Mouse (Mus musculus) ZHBTc4 (cell line): ENCODE measurements at regions not wholly inside any gene's neighbourhood (a gene's known extent, or its start where the extent isn't known, plus 50 kb on each side); places are given as distances from the start of the nearest gene placed in this dataset.
"Not testable (repeated sequence)": the region's sequence is repeated elsewhere in the genome, so short reads cannot be mapped to it uniquely, and the experiment has no call there.

Source experiments
- DNase-seq: peaks from one replicate; pipeline ENCODE4 v3.0.0-alpha.2; 2011; ENCODE audit warnings: low read depth, low spot score

DNA sequence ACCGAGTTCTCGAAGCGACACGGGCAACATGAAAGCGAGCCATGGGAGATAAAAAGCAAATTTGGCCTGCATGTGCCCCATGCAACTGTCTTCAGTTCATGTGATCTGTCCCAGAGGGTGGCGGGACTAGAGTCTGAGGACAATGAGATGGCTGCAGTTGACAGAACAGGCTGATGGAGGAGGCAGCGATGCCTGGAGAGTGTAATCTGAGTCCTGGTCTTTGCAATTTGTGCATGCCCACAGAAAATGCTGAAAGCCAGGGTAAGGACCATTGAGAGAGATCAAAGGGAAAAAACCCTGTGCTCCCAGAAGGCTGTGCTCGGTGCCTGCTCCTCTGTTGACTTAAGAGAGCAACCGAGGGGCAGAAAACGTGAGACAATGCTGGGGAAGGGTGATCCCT lies 624.8 kb upstream of the BB014433 start:
- no peak for DNase-seq

DNA sequence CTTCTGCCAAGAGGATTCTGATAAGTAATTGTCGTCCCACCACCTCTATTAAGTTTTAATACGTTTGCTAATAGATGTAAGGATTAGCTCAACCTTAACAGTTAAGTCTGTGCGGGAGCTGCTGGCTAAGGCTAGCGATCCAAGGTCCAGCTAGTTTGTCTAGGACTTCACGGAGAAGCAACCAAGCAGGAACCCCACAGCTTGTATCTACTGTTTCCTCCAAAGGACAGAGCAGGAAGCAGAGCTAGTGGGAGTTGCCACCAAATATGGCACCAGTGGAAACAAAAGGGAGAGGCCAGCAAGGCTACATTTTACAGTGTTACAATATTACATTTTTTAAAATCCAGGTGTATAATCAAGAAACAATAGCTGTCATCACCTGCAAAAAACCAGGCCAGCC lies 624.4 kb upstream of the BB014433 start:
- no peak for DNase-seq

DNA sequence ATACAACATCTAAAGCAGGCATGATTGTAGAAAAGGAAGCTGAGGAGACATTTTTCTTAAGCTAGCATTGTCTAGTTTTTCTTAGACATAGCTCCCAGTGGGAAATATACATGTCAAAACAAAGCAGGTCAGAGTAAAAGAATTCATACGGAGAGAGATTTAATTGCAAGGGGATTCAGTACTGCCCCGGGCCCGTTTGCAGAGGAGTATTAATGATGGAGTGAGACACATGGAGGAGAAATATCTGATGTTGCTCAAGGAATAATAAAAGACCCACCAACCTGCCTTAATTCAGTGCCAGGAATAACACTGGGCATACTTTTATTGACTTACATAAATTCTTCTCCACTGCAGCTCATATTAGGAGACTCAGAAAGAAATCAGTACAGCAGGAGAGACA lies 623.6 kb upstream of the BB014433 start:
- no peak for DNase-seq

DNA sequence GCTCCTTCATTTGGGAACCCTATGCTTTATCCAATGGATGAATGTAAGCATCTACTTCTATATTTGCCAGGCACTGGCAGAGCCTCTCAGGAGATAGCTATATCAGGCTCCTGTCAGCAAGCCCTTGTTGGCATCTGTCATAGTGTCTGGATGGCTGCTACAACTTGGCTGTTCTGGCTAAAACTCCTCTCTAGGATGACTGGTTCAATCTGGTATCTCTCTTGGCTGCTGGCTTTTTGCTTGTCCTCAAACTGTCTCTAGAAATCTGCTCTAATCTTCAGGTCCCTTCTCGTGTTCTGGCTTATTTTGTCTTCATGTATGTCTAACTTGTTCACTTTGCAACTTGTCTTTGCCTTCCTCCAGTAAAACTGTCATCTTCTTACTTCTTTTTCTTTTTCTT lies 614.7 kb upstream of the BB014433 start:
- DNase-seq, result no peak

DNA sequence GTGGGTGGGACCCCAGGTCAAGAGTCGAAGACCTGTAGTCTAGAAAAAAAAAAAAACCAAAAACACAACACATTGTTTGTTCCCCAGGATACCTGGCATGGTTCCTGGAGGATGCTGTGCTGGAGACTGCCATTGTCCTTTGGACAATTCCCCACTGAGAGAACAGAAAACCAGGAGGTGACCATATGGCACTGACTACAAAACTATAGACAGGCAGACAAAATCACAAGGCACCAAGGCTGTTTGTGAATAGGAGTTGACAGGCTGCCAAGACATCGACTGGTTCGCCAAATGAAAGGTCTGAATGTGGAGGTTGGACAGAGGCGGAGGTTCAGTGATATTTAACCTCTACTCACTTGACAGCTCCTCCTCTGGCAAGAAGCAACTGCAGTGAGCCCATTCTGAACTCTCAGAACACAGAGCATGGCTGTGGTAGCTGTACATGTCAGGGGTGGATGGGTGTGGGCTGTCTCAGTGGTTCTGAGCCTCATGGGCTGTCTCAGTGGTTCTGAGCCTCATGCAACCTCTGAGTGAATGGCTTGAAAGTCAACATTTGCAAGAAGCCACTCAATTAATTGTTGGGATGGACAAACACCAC lies 589.0 kb upstream of the BB014433 start:
- DNase-seq, result no peak

DNA sequence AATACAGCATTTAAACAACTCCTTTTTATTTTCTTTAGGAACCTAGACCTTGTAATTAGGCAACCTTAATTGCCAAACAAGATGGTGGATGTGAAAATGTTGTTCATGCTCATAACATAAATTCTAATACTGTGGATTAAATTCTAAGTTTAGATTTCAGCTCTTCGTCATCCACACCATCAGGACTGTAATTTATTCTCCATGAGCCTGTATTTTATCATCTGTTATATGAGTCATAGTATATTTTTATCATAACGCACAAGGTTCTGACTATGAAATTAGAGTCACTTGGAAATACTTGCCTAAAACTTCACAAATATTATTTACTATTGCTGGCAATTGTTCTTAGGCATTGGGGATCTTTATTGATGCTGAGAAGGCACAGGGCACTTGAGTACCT lies 582.7 kb upstream of the BB014433 start:
- DNase-seq, result no peak

DNA sequence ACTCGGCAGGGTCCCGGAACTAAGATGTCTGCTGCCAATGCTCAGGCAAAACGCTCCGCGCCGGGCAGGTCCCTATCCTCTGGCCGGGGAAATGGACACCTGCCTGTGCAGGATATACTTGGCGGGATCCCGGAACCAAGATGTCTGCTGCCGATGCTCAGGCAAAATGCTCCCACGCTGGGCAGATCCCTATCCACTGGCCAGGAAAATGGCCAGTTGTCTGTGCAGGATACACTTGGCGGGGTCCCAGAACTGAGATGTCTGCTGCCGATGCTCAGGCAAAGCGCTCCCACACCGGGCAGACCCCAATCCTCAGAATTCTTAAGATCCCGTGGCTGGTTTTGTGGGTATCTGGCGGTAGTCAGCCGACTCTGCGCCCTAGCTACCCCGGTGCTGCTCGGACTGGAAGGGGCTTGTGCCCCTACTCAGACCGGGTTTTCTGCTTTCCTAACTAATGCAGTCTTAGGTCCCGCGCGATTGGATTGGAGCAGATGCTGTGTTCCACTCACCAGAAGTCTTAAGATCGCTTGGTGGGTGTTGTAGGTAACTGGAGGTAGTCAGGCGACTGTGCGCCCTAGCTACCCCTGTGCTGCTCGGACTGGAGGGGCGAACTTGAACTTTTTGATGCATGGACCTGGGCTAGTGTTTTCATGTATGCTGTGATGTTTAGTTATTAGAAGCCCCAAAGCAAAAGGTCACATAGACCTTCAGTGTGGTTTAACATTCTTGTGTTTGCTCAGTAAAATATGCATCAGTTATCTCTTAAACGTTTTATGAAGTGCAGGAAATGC lies 577.9 kb upstream of the BB014433 start:
- DNase-seq, result peak; percentile 61

DNA sequence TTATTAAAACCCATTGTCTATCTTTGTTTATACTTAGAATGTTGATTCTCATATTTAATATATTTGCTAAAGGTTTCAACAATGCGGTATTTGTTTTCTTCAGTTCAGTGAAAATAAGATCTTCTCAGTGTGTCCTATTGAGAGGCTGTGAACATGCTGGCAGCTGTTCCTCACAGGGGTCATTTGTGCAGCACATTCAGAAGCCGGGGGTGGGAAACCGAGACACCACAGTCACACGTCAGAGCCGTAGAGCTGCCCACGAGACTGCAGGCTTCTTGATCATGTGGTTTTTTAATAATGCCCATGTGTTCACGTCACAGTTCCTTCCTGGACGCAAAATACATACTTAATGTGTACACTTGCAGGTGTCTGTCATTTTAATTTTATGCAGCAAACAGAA lies 564.3 kb upstream of the BB014433 start:
- DNase-seq, result no peak

DNA sequence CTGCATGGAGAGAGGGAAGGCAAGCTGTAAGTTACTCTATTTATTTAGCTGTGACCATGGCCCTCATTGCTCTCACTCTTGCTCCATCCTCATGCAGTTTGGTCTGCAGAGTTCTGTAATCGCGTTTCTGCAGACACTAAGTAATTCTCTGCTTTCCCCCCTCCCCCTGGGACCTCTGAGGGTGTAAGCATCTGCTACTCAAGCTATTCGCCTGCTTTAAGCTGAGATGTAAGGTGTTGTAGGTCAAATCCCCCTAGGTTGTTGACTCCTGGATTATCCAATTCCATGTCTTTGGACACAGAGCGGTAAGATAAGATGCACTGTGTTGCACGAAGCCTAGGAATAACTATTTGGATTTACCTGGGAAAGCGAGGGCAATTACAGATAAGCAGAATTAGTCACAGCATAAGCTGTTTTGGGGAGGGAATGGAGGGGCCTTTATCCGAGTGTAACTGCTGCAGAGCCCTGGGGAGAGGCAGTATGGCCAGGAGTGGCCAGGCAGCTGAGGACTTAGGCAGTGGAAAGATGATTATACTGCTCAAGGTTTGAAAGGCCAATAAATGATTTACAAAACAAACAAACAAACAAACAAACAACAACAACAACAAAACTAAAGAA lies 561.8 kb upstream of the BB014433 start:
- no peak for DNase-seq

DNA sequence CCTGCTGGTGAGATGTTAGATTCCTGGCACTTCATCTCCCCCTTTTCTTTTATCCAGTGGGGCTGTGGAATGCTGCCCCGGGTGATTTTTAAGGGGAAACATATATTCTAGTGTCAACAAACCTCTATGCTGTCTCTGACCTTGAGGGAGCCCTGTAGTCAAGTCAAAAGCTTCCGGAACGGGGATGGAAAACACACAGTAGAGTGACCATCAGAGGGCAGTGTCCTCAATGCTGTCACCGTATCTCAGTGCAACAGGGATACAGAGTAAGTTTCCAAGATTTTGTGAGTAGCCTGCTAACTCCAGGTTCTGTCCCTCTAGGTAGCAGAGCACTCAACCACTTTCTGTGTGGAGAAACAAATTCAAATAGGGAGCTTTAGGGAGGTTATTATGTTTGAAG lies 555.7 kb upstream of the BB014433 start:
- peak; percentile 76 for DNase-seq

DNA sequence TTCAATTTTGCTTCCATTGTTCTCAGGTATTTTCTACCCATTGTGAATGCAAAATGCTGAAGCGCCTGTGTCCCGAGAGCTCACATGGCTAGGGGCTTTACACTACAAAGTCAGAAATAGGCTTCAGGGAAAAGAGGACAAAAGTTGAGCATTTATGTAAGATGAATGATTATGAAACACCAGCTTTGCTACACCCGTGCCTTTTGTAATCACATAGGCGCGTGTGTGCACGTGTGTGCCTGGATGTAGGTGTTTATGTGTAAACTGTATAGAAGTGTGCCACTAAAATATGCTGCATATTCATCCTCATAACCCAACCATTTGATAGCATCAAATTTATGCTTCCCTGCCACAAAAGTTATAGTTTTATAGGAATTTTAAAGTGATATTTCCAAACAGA lies 547.2 kb upstream of the BB014433 start:
- DNase-seq, result no peak

DNA sequence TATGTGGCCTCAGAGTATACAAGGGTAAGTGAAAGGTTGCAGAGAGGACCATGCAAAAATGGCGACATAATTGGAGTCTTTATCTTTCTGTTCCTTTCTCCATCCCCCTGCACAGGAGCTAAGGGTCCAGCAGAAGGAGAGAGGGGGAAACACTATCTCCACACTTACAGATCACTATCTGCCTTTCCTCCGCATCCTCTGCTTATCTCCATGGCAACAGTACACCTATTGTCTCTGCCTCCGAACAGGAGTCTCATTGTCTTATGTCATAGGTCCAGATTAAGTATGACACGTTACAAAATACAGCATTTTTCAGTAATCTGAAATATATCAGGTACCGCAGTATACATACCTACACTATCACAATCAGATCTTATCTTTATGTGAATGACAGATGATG lies 537.9 kb upstream of the BB014433 start:
- no peak for DNase-seq

DNA sequence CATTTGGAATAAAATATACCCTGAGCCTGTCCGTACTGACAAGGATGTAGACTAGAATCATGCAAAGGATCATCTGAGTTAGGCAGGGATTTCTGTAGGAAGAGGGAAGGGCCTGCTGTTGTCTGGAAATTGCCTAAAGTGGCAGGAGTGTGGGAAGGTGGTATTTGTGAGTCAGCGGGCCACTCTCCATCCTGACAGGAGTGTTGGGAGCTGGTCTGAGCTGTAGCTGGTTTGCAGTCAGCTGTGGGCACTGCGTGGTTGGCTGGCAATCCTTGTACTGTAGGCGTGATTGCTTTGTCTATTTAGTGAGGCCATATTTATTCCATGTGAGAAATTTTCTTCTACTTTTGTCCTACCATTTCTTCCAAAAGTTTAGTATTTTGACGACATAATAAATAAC lies 524.2 kb upstream of the BB014433 start:
- no peak for DNase-seq

DNA sequence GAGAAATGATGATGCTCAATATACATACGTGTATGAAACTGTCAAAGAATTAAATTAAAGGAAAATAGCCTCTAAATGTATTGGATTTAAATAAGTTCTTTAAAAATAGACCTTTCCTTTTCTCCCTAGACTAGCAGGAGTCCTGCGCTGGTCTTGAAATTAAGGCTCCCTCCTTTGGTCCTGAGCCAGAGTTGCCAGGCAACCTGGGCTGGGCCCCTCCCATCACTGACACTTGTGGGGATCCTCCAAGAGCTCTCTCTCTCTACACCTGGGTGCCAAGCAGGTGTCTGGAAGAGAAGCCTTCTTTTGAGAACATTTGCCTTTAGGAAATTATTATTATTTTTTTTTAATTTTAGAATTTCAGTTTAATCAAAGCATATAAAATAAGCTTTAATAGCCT lies 521.9 kb upstream of the BB014433 start:
- DNase-seq, result no peak

DNA sequence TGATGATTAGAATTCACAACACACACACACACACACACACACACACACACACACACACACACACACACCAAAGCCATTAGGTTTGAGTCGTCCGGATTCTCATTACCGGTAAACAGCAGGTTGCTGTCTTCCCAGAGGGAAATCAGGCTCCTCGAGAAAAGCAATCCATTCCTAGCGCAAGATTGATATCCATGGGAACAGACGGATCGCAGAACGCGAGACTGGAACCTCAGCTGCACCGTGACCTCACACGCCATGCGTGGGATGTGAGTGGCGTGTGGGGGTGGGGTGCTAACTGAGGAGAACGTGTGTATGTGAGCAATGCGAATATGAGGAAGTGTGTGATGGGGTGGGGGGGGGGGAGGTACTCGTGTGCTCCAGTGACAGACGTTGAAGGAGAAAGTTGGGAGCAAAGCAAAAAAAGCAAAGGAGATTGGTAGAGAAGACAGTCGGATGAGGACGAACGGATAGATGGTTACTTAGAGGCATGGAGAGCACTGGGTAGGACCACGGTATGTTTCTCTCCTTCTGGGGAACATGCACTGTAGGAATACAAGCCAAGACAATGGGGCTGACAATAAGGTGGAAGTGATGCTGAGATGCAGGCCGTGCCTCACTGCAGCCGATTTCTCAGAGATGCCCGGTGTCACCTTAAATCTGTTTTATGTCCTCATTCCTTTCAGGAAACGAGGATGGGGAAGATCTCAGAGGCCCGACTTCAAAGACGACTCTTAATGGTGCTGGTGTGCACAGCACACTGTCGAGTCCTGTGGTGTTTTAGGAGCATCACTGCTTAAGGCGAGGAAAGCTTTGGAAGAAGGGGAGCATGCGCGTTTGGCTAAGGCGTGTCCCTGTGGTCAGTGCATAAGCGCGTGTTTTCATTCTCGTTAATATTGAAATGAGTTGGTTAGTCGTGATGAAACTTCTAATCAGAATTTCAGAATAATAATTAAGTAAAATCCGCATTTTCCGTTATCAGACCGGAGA lies 516.7 kb upstream of the BB014433 start:
- no peak for DNase-seq

DNA sequence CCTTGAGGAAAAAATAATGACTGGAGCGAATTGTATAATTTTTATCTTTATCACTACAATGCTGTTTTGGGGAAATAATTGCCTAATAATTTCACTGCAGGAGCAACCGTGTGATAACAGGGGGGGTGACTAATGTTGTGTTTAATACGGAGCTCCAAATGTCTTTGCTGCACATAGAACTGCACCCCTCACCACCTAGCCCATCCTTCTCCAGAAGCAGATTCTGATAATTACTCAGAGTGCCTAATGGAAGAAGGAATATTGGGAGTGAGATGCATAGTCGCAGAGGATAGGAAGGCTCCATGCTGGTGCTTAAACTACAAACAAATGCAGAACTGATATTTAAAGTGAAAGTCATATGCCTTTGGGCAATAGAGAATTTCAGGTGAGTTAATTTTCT lies 486.1 kb upstream of the BB014433 start:
- DNase-seq, result no peak

DNA sequence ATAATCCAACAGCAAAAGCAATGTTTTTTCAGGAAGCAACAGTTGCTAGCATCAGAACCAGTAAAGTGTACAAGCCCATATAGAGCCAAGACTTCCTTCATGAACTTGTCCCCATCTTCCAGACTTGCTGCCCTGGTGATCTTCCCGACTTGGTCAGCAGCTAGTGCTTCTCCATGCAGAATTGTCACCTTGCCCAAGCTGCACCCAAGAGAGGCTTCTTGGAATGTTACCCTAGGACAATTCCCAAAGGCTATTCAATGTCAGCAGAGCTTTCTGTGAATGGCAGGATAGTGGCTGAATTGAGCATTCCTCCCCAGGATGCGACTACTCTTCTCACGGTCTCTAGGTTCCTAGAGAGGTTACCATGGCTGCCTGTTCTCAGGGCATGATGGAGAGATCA lies 479.6 kb upstream of the BB014433 start:
- no peak for DNase-seq

DNA sequence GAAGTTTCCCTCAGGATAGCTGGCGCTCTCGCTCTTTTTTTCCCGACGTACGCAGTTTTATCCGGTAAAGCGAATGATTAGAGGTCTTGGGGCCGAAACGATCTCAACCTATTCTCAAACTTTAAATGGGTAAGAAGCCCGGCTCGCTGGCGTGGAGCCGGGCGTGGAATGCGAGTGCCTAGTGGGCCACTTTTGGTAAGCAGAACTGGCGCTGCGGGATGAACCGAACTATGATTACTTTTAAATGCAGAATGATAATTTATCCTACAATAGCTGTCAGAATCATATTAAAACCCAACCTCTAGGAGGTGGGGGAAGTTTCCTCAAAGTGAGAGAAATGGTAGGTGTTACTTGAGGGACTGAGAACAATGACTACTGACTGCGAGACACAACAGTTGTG lies 474.0 kb upstream of the BB014433 start:
- not testable (repeated sequence) for DNase-seq

DNA sequence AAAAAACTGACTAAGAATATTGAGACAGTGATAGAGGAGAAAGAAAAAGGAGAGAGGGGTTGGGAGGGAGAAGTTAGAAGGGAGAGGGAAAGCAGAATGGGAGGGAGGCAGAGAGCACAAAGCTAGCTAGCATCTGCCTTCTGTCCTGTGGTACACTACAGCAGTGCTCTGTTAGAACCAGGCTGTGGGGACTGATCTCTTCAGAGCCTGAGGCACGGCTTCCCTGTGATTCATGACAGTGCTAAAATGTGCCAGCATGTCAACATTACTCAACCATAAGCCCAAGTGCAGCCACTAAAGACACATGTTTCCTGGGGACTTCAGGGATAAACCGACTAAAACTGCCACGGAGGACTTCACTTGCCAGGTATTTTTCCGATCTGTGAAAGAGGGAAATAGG lies 455.1 kb upstream of the BB014433 start:
- no peak for DNase-seq

DNA sequence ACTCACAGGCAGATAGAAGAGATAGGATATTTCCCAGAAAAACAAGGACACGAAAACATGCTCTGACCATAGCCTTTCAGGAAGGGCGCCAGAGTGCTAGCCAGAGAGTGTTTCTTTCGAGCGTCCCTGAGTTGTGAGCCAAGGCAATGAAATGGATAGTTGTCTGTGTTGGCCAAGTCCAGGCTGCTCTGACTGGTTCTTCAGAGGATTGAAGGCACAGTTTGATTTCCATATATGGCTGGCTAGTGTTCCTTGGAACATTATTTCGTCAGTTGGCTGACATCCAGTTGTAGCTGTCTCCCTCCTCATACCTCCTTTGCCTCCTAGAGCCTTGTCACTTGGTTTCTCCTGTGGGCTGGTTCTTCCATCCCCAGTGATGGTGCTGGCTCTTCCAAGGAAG lies 451.7 kb upstream of the BB014433 start:
- DNase-seq, result no peak

DNA sequence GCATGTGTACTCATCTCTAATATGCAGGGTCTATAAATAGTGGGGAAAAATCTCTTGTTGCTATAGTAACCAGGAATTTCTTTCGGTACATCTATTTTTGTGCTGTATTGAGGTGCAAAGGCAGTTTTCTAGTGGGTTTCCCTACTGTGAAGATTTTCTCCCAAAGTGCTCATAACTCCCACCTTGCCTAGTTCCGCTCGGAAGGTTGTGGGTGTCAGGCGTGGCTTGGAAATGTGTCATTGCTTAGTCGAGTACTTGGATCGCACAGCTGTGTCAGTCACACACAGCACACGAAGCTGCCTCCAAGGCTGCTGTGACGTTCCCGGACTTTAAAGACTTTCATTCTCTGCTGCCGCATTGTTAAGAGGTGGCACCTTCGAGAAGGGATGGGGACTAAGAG lies 450.4 kb upstream of the BB014433 start:
- no peak for DNase-seq

DNA sequence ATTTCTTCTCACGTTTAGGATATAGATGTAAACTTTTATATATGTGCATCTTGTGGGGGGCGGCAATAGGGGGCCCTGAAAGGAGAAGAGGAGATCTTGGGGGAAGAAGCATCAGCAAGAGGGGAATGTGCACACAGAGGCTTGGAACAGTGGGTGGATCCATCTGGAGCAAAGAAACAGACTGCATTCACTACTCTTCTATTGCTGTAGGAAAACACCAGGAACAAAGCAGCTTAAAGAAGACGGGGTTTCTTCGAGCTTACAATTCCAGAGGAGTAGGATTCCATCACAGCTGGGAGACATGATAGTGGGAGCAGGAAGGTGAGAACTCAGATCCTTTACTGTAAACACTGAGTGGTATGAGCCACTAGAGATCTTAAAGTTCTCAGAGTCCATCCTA lies 444.9 kb upstream of the BB014433 start:
- no peak for DNase-seq
